Mouse (Mus musculus) testis, adult 2 months (tissue): ENCODE measurements around the gene Trpm6. TPM values are rescaled to one million over a fixed set of nuclear protein-coding genes. Genes with fewer than 3 reads are reported as not detected.

Experiments
- H3K27ac ChIP-seq: fragments of 200-500 bp; 2 replicates; pipeline ENCODE4 v1.5.1; 2012; ENCODE audit warnings: low read depth, low read length; ENCODE audit not compliant: control insufficient read depth, insufficient read depth
- H3K27me3 ChIP-seq: fragments of 200-500 bp; 2 replicates; pipeline ENCODE4 v1.6.1; 2012; ENCODE audit warnings: mild to moderate bottlenecking, low read length, moderate library complexity; ENCODE audit not compliant: control insufficient read depth, insufficient read depth
- H3K36me3 ChIP-seq: fragments of 200-500 bp; 2 replicates; pipeline ENCODE4 v1.6.1; 2012; ENCODE audit warnings: mild to moderate bottlenecking, low read length; ENCODE audit not compliant: control insufficient read depth, insufficient read depth
- H3K4me1 ChIP-seq: fragments of 200-500 bp; 2 replicates; pipeline ENCODE4 v1.6.1; 2012; ENCODE audit warnings: low read length; ENCODE audit not compliant: control insufficient read depth, insufficient read depth
- H3K4me3 ChIP-seq: fragments of 200-500 bp; 2 replicates; pipeline ENCODE4 v1.5.1; 2012; ENCODE audit warnings: low read depth, mild to moderate bottlenecking, low read length, moderate library complexity, mixed read lengths; ENCODE audit not compliant: control insufficient read depth
- CTCF ChIP-seq: fragments of 200-500 bp; IDR thresholded peaks from 2 replicates; pipeline ENCODE4 v1.5.1; 2012; ENCODE audit warnings: low read depth, mild to moderate bottlenecking, inconsistent platforms, low read length, moderate library complexity; ENCODE audit not compliant: control insufficient read depth, insufficient read depth, insufficient replicate concordance
- POLR2A ChIP-seq: fragments of 200-500 bp; IDR thresholded peaks from 2 replicates; pipeline ENCODE4 v1.6.1; 2012; ENCODE audit warnings: low read depth, mild to moderate bottlenecking, inconsistent platforms, low read length, moderate library complexity; ENCODE audit not compliant: control insufficient read depth
- polyA plus RNA-seq: library from polyadenylated mRNA; depleted of rRNA; stranded (reverse); fragments of >200 nt; gene quantifications from 2 replicates; pipeline ENCODE4 v1.2.3, GENCODE M21; 2012

Gene Trpm6
- polyA plus RNA-seq, 1 experiment: 8.8 TPM

DNA sequence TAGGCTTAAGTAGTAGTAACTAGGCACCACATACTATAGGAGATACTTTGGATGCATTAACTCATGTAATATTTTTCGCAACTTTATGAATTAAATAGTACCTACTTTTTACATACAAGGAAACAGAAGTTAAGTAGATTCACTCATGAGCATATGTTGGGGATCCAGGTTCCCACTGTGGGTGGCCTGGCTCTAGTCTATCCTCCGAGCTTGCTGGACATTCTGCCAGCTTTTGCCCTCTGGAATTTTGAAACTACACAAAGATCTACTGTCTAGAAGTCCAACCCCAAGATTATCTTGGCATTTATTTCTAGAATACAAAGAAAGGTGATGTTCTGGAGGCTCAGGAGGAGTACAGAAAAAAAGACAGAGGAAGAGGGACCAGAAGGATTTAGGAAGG is 78.8 kb downstream of the Trpm6 start:
- no peak overlapping the region for H3K27ac ChIP-seq
- H3K27me3 ChIP-seq: no peaks in the 10 kb centered on the region
- no peaks in the 10 kb centered on the region for H3K36me3 ChIP-seq
- TF ChIP-seq POLR2A (no peak), CTCF (no peak)
- no peak overlapping the region for H3K4me3 ChIP-seq
- H3K4me1 ChIP-seq: no peaks in the 10 kb centered on the region

DNA sequence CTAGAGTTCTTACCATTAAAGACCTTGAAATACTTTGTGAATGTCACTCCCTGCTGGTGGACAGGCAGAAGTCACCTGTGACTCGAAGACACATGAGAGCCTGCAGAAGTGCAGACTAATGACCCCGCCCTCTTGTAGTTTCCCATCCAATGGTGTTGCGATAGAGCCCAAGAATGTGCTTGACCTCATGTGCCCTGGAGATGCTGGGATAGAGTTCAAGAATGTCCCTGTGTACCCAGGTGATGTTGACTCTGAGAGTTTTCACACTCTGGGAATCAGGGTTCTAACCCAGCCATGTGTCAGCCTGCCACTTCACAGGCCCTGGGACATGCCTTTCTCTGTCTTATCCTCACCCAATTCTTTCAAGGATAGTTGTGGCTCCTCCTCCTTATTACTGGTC is 81.4 kb downstream of the Trpm6 start:
- Histone ChIP-seq H3K4me3 (no peak overlapping the region), H3K4me1 (no peaks in the 10 kb centered on the region), H3K27me3 (no peaks in the 10 kb centered on the region), H3K27ac (no peak overlapping the region), H3K36me3 (no peaks in the 10 kb centered on the region)
- no peak for TF ChIP-seq POLR2A
- TF ChIP-seq CTCF: no peak

DNA sequence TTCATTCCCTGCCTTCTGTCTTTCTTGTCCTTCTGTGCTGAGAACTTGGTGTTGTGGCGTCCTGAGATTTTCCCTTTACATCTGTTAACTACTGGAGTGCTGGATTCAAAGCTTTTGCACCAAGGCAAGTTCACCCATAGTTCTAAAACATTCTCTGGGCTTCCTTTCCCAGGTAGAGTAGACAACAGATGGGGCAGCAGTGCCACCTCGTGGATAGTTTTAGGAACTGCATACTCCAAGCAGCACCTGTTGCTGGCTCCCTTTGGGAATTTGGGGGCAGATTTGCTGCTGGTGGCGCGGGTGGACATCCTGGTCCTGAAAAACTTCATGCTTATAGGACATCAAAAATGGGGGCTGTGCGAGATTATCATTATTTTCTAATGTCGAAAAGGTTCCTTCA is 85.2 kb downstream of the Trpm6 start:
- no peaks in the 10 kb centered on the region for H3K27me3 ChIP-seq
- no peaks in the 10 kb centered on the region for H3K36me3 ChIP-seq
- no peak overlapping the region for H3K27ac ChIP-seq
- H3K4me1 ChIP-seq: no peaks in the 10 kb centered on the region
- H3K4me3 ChIP-seq: no peak overlapping the region
- TF ChIP-seq CTCF: peak; percentile 62; the same call in 1 of the 2 replicates
- no peak for TF ChIP-seq POLR2A

DNA sequence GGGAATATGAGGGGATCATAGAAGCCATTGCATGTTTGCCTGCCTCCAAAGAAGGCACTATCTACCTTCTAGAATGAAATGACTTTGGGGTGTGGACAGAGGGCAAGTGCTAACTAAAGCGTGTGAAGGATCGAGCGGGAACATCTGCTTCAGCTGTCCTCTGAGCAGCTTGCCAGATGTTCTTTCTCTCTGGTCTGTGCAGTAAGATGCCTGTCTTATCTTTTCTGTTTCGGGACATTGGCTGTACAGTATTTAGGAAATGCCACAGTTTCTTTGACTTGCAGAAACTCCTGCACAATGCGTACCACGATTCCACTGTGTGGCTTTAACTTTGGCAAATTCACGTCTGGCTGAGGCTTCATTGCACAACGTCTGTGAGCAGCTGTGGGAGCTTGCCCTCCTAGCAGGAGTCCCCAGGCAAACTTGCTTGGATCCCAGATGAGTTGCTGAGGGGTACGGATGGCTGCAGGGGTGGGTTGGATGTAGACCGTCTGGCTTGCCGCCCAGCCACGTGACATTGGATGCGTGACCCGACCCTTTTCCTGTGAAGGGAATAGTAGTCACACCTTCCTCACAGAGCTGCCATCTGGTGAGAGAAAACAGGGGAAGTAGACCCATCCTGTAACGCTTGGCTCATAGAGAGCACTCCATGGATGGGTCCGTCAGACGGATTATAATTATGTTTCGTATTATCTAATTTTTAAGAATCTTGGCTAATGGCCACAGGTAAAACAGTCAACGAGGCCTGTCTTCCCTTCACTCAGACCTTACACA is 92.2 kb downstream of the Trpm6 start:
- Histone ChIP-seq H3K27me3 (no peaks in the 10 kb centered on the region), H3K36me3 (no peaks in the 10 kb centered on the region), H3K4me3 (peak overlapping the region; percentile 82), H3K27ac (no peak overlapping the region), H3K4me1 (peaks cover 2% of the 10 kb centered on the region; the same call in 1 of the 2 replicates)
- TF ChIP-seq POLR2A: no peak
- TF ChIP-seq CTCF: no peak

DNA sequence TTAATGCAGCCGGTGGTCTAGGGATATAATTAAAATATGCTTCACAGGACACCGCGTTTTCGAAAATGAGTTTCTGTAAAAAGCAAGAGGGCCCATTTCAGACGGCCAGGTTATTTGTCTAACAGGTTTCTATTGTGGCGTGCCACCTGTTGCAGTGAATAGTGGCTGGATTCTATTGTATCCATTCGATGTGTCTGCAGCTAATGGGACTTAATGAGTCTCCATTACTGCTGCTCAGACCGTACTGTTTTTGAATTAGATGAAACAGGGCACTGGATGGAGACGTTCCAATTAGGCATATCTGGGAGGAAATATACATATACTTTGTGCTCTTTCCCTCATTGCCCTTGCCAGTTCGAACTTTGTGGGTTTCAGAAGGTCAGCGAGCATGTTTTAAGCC is 92.8 kb downstream of the Trpm6 start:
- Histone ChIP-seq H3K27ac (no peak overlapping the region), H3K4me3 (peak overlapping the region; percentile 51; the same call in 1 of the 2 replicates), H3K36me3 (no peaks in the 10 kb centered on the region), H3K4me1 (peaks cover 2% of the 10 kb centered on the region; the same call in 1 of the 2 replicates), H3K27me3 (no peaks in the 10 kb centered on the region)
- TF ChIP-seq POLR2A (no peak), CTCF (no peak)

DNA sequence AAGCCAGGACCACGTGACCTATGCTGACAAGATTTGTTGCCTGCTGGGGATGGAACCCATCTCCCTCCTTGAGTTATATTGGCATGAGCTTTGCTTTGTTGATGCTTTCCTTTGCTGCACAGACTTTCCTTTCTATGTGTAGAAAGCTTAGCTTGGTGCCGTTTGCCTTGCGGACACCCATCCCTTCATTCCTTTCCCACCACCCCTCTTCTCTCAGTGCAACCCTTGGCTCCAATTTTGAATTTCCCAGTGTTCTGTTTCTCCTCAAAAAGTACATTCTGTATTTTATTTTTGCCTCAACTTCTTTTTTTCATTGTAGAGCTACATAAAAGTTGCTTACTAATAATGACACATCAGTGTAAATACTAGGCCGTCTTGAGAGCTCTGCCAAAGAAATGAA is 96.6 kb downstream of the Trpm6 start:
- Histone ChIP-seq H3K4me1 (peaks cover 2% of the 10 kb centered on the region; the same call in 1 of the 2 replicates), H3K27me3 (no peaks in the 10 kb centered on the region), H3K27ac (no peak overlapping the region), H3K36me3 (no peaks in the 10 kb centered on the region), H3K4me3 (no peak overlapping the region)
- no peak for TF ChIP-seq POLR2A
- no peak for TF ChIP-seq CTCF

DNA sequence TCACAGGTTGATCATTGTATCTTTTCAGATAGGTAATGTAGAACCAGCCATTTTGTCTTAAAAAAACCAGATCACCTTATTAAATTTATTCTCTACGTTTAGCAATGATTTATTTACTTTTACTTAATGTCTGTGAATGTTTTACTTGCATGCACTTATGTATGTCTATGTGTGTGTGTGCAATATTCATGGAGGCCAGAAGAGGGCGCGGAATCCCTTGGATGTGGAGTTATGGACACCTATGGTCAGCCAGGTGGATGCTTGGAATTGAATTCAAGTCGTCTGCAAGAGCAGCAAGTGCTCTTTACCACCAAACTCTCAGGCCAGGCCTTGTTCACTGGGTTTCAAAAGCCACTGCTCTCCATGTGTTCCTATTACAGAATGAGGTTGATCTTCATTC is 118.5 kb downstream of the Trpm6 start:
- Histone ChIP-seq H3K4me1 (no peaks in the 10 kb centered on the region), H3K27ac (no peak overlapping the region), H3K27me3 (no peaks in the 10 kb centered on the region), H3K4me3 (no peak overlapping the region), H3K36me3 (no peaks in the 10 kb centered on the region)
- no peak for TF ChIP-seq POLR2A
- TF ChIP-seq CTCF: no peak

DNA sequence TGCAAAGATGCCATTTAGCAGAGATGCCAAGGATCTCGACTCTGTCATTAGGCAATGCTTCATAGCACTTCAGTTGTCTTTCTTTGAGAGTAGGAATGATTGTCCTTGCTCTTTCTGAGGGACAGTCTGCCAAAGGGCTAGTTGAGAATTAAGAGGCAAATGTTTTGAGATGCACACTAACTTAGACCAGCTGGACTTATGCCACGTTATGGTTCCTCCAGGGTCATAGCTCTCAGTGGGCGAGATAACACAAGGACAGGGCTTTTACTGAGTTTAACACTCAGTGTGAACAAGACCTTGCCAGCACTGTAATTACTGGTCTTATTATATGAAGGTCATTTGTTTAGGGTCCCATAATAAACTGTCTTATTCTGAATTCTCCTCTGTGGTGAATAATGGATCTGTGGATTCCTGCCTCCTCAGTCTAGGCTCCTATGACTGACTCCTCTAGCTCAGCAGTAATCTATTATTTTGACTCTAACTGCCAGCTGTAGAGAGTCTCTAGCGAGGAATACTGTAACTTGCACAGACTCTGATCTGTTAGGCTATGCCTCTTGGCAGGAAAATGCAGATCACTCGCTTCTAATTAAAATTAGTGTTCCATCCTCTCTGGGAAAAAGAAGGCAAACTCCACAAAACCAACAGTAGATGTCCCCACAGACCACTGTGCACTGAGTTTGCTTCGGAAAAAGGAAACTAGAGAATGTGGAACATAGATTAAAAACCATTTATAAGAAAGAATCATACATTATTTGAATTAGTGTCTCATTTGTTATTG is 123.2 kb downstream of the Trpm6 start:
- H3K4me1 ChIP-seq: no peaks in the 10 kb centered on the region
- TF ChIP-seq CTCF (no peak), POLR2A (no peak)

More for the DNA sequence above, 123.2 kb downstream of the Trpm6 start:
- Histone ChIP-seq H3K36me3 (no peaks in the 10 kb centered on the region), H3K4me3 (no peak overlapping the region), H3K27ac (no peak overlapping the region), H3K27me3 (no peaks in the 10 kb centered on the region)
